Mouse (Mus musculus): ENCODE measurements around the gene Zdhhc14. TPM values are rescaled to one million over a fixed set of nuclear protein-coding genes. Genes with fewer than 3 reads are reported as not detected.

The Zdhhc14 gene
- polyA plus RNA-seq, 1 experiment = 5.7 TPM

- no peak overlapping the region for H3K4me3 ChIP-seq (ENCODE audit: extremely low read depth, insufficient read depth, insufficient read length)
- peaks cover 27% of the 10 kb centered on the region for H3K4me1 ChIP-seq (ENCODE audit: control insufficient read depth, insufficient read depth, insufficient read length)
- H3K36me3 ChIP-seq (ENCODE audit: control insufficient read depth, insufficient read depth, low read length) = no peaks in the 10 kb centered on the region
- 63% methylated on average over 5 of the region's 5 CpGs for WGBS
- no peak for DNase-seq (ENCODE audit: low read depth in 1 of 2, low spot score in 2 of 2)
- no peaks in the 10 kb centered on the region for H3K27me3 ChIP-seq (ENCODE audit: control insufficient read depth, insufficient read depth, low read length)
- no peak overlapping the region for H3K27ac ChIP-seq (ENCODE audit: insufficient read depth, low read length)
- TF ChIP-seq CTCF (IDR thresholded peaks at IDR 0.05; ENCODE audit: extremely low read depth, insufficient read depth, insufficient read length, insufficient replicate concordance) (no peak), POLR2A (IDR thresholded peaks at IDR 0.05; ENCODE audit: low read depth, low read length) (no peak)
These were observed 303.0 kb downstream of the Zdhhc14 start for GRCm38 (mm10) chr17:5795369-5795768.

- Histone ChIP-seq H3K27me3 (ENCODE audit: control insufficient read depth, insufficient read depth, low read length) (no peaks in the 10 kb centered on the region), H3K27ac (ENCODE audit: insufficient read depth, low read length) (no peak overlapping the region), H3K4me3 (ENCODE audit: extremely low read depth, insufficient read depth, insufficient read length) (no peak overlapping the region), H3K36me3 (ENCODE audit: control insufficient read depth, insufficient read depth, low read length) (no peaks in the 10 kb centered on the region), H3K4me1 (ENCODE audit: control insufficient read depth, insufficient read depth, insufficient read length) (peaks cover 31% of the 10 kb centered on the region)
- TF ChIP-seq CTCF (IDR thresholded peaks at IDR 0.05; ENCODE audit: extremely low read depth, insufficient read depth, insufficient read length, insufficient replicate concordance) (peak; percentile 91; the same call in 1 of the 2 replicates), POLR2A (IDR thresholded peaks at IDR 0.05; ENCODE audit: low read depth, low read length) (no peak)
- DNase-seq (ENCODE audit: low read depth in 1 of 2, low spot score in 2 of 2) = peak; percentile 75 to 86
- WGBS = 0% methylated on average over 5 of the region's 5 CpGs
These were observed 303.5 kb downstream of the Zdhhc14 start for GRCm38 (mm10) chr17:5795878-5796277.

GRCm38 (mm10) chr17:5797124-5797760 is 304.9 kb downstream of the Zdhhc14 start:
- Histone ChIP-seq H3K27me3 (ENCODE audit: control insufficient read depth, insufficient read depth, low read length) (no peaks in the 10 kb centered on the region), H3K4me1 (ENCODE audit: control insufficient read depth, insufficient read depth, insufficient read length) (peaks cover 44% of the 10 kb centered on the region), H3K36me3 (ENCODE audit: control insufficient read depth, insufficient read depth, low read length) (no peaks in the 10 kb centered on the region), H3K4me3 (ENCODE audit: extremely low read depth, insufficient read depth, insufficient read length) (no peak overlapping the region), H3K27ac (ENCODE audit: insufficient read depth, low read length) (peak overlapping the region; percentile 65)
- WGBS = 49% methylated on average over 5 of the region's 5 CpGs
- peak; percentile 45 to 47 for DNase-seq (ENCODE audit: low read depth in 1 of 2, low spot score in 2 of 2)
- TF ChIP-seq CTCF (IDR thresholded peaks at IDR 0.05; ENCODE audit: extremely low read depth, insufficient read depth, insufficient read length, insufficient replicate concordance) (no peak), POLR2A (IDR thresholded peaks at IDR 0.05; ENCODE audit: low read depth, low read length) (no peak)

- no peaks in the 10 kb centered on the region for H3K27me3 ChIP-seq (ENCODE audit: control insufficient read depth, insufficient read depth, low read length)
- peak overlapping the region; percentile 65 for H3K27ac ChIP-seq (ENCODE audit: insufficient read depth, low read length)
- peak overlapping the region; percentile 9; the same call in 1 of the 2 replicates for H3K4me3 ChIP-seq (ENCODE audit: extremely low read depth, insufficient read depth, insufficient read length)
- peaks cover 54% of the 10 kb centered on the region for H3K4me1 ChIP-seq (ENCODE audit: control insufficient read depth, insufficient read depth, insufficient read length)
- DNase-seq (ENCODE audit: low read depth in 1 of 2, low spot score in 2 of 2) = peak; percentile 77
- WGBS = 12% methylated on average over 13 of the region's 13 CpGs
- TF ChIP-seq CTCF (IDR thresholded peaks at IDR 0.05; ENCODE audit: extremely low read depth, insufficient read depth, insufficient read length, insufficient replicate concordance) = no peak
- no peak for TF ChIP-seq POLR2A (IDR thresholded peaks at IDR 0.05; ENCODE audit: low read depth, low read length)
- H3K36me3 ChIP-seq (ENCODE audit: control insufficient read depth, insufficient read depth, low read length) = no peaks in the 10 kb centered on the region
These were observed 306.0 kb downstream of the Zdhhc14 start for GRCm38 (mm10) chr17:5798221-5798801.

GRCm38 (mm10) chr17:5798900-5799299 is 306.5 kb downstream of the Zdhhc14 start:
- peak overlapping the region; percentile 65 for H3K27ac ChIP-seq (ENCODE audit: insufficient read depth, low read length)
- no peak overlapping the region for H3K4me3 ChIP-seq (ENCODE audit: extremely low read depth, insufficient read depth, insufficient read length)
- DNase-seq (ENCODE audit: low read depth in 1 of 2, low spot score in 2 of 2) = no peak
- peaks cover 60% of the 10 kb centered on the region for H3K4me1 ChIP-seq (ENCODE audit: control insufficient read depth, insufficient read depth, insufficient read length)
- H3K36me3 ChIP-seq (ENCODE audit: control insufficient read depth, insufficient read depth, low read length) = no peaks in the 10 kb centered on the region
- H3K27me3 ChIP-seq (ENCODE audit: control insufficient read depth, insufficient read depth, low read length) = no peaks in the 10 kb centered on the region
- 64% methylated on average over 5 of the region's 5 CpGs for WGBS
- no peak for TF ChIP-seq CTCF (IDR thresholded peaks at IDR 0.05; ENCODE audit: extremely low read depth, insufficient read depth, insufficient read length, insufficient replicate concordance)
- TF ChIP-seq POLR2A (IDR thresholded peaks at IDR 0.05; ENCODE audit: low read depth, low read length) = no peak

- H3K27me3 ChIP-seq (ENCODE audit: control insufficient read depth, insufficient read depth, low read length) = no peaks in the 10 kb centered on the region
- H3K4me1 ChIP-seq (ENCODE audit: control insufficient read depth, insufficient read depth, insufficient read length) = peaks cover 63% of the 10 kb centered on the region
- no peak for DNase-seq (ENCODE audit: low read depth in 1 of 2, low spot score in 2 of 2)
- no peak overlapping the region for H3K4me3 ChIP-seq (ENCODE audit: extremely low read depth, insufficient read depth, insufficient read length)
- TF ChIP-seq CTCF (IDR thresholded peaks at IDR 0.05; ENCODE audit: extremely low read depth, insufficient read depth, insufficient read length, insufficient replicate concordance) = no peak
- WGBS = 86% methylated on average over 17 of the region's 17 CpGs
- H3K36me3 ChIP-seq (ENCODE audit: control insufficient read depth, insufficient read depth, low read length) = no peaks in the 10 kb centered on the region
- peak overlapping the region; percentile 70 for H3K27ac ChIP-seq (ENCODE audit: insufficient read depth, low read length)
These were observed 307.2 kb downstream of the Zdhhc14 start for GRCm38 (mm10) chr17:5799396-5800021.

All from spleen, adult 2 months (tissue).